Mouse (Mus musculus): ENCODE data around the gene Zfp319. TPM values are rescaled to one million over a fixed set of nuclear protein-coding genes. Genes with fewer than 3 reads are reported as not detected.

Zfp319 gene
- polyA plus RNA-seq, 2 experiments from 2014 or later, result 3.7 to 5.0 TPM

- peak; percentile 75 for ATAC-seq
Measured at GRCm38 (mm10) chr8:95348811-95349630, 17.3 kb upstream of the Zfp319 start.

DNA sequence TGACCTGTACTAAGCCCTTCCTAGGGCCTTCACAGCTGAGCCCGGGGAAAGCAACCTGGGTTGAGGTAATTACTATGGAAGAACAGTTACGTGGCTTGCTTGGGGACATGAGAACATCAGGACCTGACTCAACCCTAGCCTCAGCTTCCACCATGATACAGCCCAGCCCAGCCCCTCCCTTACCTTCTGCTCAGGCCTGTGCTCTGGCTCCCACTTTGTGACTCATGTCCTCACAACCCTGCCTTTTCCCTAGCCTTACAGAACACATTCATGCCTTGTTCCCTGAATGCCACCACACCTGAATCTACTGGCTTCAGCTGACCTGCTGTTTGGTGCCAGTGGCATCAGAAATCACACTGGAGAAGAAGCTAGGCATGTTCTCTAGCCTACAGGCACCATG lies 16.6 kb upstream of the Zfp319 start:
- ATAC-seq, result no peak

DNA sequence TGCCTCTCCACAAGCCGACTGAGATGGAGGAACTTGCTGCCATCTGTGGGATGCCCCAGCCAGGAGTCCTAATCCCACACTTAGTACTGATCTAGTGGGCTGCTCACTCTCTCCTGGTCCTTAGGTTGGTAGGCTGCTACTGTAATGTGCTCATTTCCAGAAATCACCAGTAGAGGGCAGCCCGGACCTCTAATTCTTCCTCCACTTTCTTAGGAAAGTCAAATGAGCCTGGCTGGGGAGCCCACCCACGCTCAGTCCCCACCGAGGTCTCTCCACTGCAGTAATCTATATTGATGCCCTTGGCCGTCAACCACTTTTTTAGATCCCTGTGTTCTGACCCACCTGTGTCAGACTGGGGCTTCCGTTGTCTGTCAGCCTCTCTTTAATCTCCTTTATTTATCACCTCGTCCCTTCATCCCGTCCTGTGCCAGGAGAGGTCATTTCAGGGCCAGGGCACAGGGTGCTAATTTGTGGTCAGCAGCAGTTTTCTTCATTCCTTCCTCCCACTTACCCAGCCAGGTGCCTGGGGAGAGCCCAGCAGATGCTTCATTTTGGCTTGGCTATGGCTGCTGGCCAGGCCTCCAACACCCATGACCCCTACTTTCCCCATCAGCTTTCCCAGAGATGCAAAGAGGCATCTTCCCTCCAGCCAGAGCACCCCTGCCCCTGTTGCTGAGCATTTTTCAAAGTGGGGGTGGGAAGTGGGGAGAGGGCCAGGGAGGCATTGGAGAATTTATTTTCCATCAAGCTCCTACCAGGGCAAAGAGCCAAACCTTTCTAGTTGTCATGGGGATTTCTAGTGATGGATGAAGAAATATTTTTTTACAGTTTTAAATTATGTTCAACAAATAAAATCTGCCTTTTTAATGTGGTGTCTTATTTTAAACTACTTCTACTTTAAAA lies 15.1 kb upstream of the Zfp319 start:
- ATAC-seq, result peak; percentile 49

GRCm38 (mm10) chr8:95344668-95345067 lies 12.9 kb upstream of the Zfp319 start:
- no peak for ATAC-seq

DNA sequence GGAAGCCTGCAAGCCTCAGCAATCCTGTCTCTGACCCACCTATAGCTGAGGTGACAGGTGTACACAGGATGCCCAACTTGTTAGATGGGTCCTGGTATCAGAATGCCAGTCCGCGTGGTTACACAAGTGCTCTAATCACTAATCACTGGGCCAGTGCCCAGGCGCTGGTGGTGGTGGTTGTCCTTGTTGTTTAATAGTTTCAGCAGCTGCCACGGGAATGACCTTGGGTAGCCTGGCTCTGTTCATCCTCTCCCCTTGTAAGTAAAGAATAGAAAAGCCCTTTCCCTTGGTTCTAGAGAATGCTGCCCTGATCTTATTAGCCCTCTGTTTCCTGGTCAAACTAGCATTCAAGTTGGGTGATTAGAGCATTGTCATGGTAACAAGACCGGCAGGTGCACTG lies 10.0 kb upstream of the Zfp319 start:
- ATAC-seq, result no peak

- no peak for ATAC-seq
Measured at GRCm38 (mm10) chr8:95336363-95336762, 4.6 kb upstream of the Zfp319 start.

DNA sequence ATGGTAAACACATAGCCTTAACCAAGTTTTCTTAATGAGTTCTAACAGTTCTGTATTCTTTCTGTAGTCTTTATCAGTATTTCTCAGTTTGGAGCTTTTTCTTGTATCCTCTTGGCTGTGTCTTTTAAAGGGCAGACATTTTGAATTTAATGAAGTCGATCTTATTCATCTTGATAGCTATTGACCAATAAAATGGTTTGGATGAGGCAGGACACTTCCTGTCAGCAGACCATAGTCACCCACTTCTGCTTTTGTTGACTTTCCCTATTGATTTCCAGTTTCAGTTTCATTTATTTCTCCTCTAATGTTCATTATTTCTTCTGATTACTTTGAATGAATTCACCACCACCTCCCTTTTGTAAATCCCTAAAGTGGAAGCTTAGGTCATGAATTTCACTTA lies 4.0 kb upstream of the Zfp319 start:
- no peak for ATAC-seq

- ATAC-seq, result no peak
Measured at GRCm38 (mm10) chr8:95332437-95333199, 868 bp upstream of the Zfp319 start.

DNA sequence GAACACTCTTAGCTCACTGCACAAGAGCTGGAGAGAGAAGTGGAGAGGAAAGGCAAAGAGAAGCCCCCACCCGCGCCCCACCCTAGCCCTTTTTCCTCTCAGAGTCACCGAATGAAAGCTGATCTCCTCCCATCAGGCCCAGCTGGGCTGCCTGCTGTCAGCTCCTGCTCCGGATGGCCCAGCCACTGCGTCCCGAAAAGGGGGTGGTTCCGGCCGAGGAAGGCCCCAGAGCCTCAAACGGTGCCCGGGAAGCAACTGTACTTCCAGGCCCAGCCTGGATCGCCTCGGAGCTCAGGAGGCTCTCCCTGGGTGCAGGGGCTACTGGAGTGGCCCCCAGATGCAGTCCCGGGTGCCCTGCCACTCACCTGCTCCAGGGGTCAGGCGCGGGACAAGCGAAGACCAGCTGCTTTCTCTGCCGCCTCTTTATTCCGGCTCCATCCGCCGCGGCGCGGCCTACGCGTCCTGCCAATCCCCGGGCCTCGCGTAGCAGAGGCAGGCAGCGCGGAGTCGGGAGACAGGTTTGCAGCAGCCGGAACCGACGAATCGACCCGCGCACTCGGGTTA lies 512 bp downstream of the Zfp319 start:
- ATAC-seq, result peak; percentile 53

GRCm38 (mm10) chr8:95330367-95330766 lies 1.4 kb downstream of the Zfp319 start:
- ATAC-seq, result no peak

GRCm38 (mm10) chr8:95327866-95328465 lies 3.8 kb downstream of the Zfp319 start:
- ATAC-seq, result no peak

- ATAC-seq, result no peak
Measured at GRCm38 (mm10) chr8:95326822-95327221, 4.9 kb downstream of the Zfp319 start.

DNA sequence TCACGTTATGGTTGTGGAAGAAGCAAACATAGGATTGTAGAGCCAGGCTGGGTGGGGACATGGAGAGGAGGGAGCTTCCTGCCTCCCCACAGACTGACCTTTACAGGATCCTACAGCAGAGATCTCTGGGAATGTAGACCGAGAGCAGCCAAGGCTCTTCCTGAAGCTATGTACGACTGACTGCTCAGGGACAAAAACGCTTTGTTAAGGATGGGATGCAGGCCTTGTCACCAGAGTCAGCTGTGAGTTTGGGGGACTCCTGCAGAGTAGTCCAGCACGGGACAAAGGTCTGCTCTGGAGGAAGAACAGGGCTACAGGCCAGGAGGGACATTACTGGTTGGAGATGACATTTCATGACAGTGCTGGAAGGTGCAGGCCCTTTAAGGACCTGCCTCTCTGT lies 7.1 kb downstream of the Zfp319 start:
- no peak for ATAC-seq

GRCm38 (mm10) chr8:95323201-95323600 lies 8.5 kb downstream of the Zfp319 start:
- no peak for ATAC-seq

DNA sequence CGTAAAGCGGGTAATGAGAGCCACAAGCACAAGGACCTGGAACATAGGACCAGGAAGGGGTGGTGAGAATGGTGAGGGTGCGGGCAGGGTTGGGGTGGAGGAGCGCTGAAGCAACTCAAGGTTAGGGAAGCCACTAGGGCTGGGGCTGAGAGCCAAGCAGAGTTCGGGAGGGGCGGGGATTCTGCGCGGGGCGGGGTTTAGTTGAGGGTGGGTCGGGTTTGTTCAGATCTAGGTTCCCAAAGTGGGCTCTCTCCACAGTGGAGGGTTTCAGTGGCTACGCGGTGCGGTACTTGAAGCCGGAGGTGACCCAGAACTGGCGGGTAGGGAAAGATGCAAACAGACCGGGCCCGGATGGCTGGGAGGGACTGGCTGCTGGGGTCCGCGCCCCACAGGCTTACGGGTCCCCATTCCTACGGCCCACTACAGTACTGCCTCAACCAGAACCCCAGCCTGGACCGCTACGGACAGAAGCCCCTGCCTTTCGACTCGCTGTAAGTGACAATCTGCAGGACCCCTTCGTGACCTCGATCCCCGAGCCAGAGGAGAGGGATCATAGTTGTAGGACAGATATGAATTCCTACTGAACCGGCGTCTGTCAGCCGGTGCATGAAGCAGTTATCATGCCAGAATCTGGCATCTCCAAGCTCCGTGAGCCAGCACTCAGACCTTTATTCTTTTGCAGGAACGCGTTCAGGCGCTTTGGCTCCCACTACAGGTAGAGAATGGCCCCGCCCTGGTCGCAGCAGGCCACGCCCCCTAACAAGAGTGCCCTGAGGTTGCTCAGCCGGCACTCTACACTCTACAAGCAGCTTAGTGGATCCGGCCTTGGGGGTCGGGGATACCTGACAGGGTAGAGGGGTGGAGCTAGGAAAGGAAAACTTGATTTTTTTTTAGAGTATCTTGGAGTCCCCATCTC lies 11.3 kb downstream of the Zfp319 start:
- ATAC-seq, result peak; percentile 96

DNA sequence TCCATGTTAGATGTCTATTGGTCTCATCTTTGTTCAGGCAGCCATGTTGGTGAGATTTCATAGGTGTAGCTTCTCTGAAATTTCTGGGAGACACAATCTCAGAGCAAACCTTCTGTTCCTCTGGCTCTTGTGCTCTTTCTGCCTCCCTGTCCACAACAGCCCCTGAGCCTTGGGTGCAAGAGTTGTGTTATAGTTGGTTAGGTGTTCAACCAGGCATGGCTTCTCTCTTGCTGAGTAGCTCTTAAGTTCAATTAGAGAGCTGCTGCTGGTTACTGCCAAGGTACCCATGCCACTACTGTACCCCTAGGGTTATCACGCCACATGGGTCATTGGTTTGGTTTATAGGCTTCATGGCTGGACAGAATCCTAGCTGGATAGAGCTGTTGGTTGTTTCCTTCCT lies 16.4 kb downstream of the Zfp319 start:
- no peak for ATAC-seq

DNA sequence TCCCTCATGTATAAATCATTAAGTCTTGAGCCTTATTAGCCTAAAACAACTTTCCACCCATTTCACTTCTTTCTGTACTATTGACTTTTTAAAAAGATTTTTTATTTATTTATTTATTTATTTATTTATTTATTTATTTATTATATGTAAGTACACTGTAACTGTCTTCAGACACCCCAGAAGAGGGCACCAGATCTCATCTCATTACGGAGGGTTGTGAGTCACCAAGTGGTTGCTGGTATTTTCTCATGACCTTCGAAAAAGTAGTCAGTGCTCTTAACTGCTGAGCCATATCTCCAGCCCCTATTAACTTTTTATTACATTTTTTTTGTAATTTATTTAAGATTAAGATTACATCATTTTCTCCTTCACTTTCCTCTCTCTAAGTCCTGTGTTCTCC lies 17.0 kb downstream of the Zfp319 start:
- no peak for ATAC-seq

- ATAC-seq, result no peak
Measured at GRCm38 (mm10) chr8:95313857-95314256, 17.9 kb downstream of the Zfp319 start.

- no peak for ATAC-seq
Measured at GRCm38 (mm10) chr8:95312836-95313235, 18.9 kb downstream of the Zfp319 start.

DNA sequence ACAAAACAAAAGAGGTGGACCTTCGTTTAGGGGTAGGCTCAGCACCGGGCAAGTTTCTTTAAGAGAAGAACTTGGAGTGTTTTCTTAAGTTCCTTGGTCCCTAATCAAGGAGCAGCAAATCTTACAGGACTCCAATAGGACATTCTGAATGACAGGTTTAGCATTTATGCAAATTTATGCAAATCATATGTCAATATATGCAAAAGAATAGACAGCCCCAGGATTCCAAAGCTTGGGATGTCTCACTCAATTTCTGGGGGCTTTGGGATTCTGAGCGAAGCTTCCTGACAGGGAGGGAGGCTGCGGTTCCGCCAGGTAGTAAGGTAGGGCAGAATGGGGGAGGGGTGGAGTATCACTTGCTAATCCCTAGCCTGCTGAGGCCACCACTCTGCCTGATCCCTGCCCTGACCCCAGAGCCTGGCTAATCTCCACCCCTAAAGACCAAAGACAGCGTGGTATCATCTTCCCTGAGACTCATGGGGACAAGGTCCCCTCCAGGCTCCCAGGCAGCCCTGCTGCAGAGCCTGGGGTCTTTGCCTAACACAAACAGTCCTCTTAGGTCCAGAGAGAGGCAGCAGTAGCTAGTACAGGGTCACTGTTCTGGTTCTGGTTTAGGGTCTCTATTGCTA lies 21.3 kb downstream of the Zfp319 start, which contains the start of gene Tepp:
TSS of gene Tepp (plus strand) at position 225 of the 629 bp plus-strand sequence.
- no peak for ATAC-seq
